Mouse (Mus musculus): ENCODE results near the gene Dnase2a.

DNA sequence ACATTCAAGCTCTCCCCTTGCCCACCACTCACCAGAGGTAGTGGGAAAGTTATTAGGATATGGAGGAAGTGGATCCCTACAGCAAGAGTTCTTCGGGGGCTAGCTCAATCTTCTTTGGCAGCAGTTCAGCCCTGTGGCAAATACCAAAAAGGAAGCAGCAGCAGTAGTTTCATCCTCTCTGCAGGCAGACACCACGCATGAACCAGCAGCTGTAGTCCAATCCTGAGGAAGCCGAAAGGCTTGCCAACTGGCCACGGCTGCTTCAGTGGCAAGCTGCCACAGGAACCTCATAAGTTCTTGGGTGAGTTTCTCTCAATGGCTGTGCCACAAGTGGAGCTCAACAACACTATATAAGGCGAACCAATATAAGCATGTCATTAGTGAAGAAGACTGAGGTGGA lies 12.4 kb upstream of the Dnase2a start:
- TF ChIP-seq POLR2A (IDR thresholded peaks at IDR 0.05; ENCODE audit: low read depth, low read length) (no peak), CTCF (IDR thresholded peaks at IDR 0.05; ENCODE audit: borderline replicate concordance, insufficient read depth, low read length) (no peak)
